Mouse (Mus musculus): ENCODE measurements around the gene Polr1b.
A peak's percentile ranks its signal among the peaks of the same experiment; 100 is the strongest.

Gene Polr1b

GRCm38 (mm10) chr2:129100784-129101310 is at the start of gene Polr1b:
Gene Polr1b, plus strand, starts transcription at chr2:129100995.
- DNase-seq, result peak; percentile 95

GRCm38 (mm10) chr2:129052451-129052983 is 48.3 kb upstream of the Polr1b start:
- no peak for DNase-seq

GRCm38 (mm10) chr2:129055741-129056140 is 45.1 kb upstream of the Polr1b start:
- no peak for DNase-seq

- no peak for DNase-seq
Measured at GRCm38 (mm10) chr2:129056597-129056996, 44.2 kb upstream of the Polr1b start.

GRCm38 (mm10) chr2:129057256-129057655 is 43.5 kb upstream of the Polr1b start:
- DNase-seq, result no peak

- no peak for DNase-seq
Measured at GRCm38 (mm10) chr2:129057920-129058361, 42.9 kb upstream of the Polr1b start.

GRCm38 (mm10) chr2:129061456-129062059 is 39.2 kb upstream of the Polr1b start:
- DNase-seq, result no peak

GRCm38 (mm10) chr2:129065437-129066282 is 35.1 kb upstream of the Polr1b start, which contains the start of gene Ttl:
Gene Ttl, plus strand, starts transcription at chr2:129065942.
- DNase-seq, result peak; percentile 82

GRCm38 (mm10) chr2:129066326-129066725 is 34.5 kb upstream of the Polr1b start:
- peak; percentile 61 for DNase-seq

- DNase-seq, result no peak
Measured at GRCm38 (mm10) chr2:129070296-129070695, 30.5 kb upstream of the Polr1b start.

GRCm38 (mm10) chr2:129078313-129078712 is 22.5 kb upstream of the Polr1b start:
- DNase-seq, result no peak

GRCm38 (mm10) chr2:129079194-129079593 is 21.6 kb upstream of the Polr1b start:
- no peak for DNase-seq

- DNase-seq, result no peak
Measured at GRCm38 (mm10) chr2:129081097-129081496, 19.7 kb upstream of the Polr1b start.

- DNase-seq, result no peak
Measured at GRCm38 (mm10) chr2:129083514-129083913, 17.3 kb upstream of the Polr1b start.

GRCm38 (mm10) chr2:129084959-129085358 is 15.8 kb upstream of the Polr1b start:
- no peak for DNase-seq

- DNase-seq, result no peak
Measured at GRCm38 (mm10) chr2:129087520-129087919, 13.3 kb upstream of the Polr1b start.

GRCm38 (mm10) chr2:129090370-129090769 is 10.4 kb upstream of the Polr1b start:
- DNase-seq, result no peak

- DNase-seq, result no peak
Measured at GRCm38 (mm10) chr2:129092810-129093209, 8.0 kb upstream of the Polr1b start.

- no peak for DNase-seq
Measured at GRCm38 (mm10) chr2:129093926-129094724, 6.7 kb upstream of the Polr1b start.

- no peak for DNase-seq
Measured at GRCm38 (mm10) chr2:129112924-129113323, 12.1 kb downstream of the Polr1b start.

GRCm38 (mm10) chr2:129115706-129116367 is 15.0 kb downstream of the Polr1b start:
- DNase-seq, result no peak

GRCm38 (mm10) chr2:129116368-129116739 is 15.6 kb downstream of the Polr1b start:
- DNase-seq, result no peak

Measured in cerebellum, adult 9-11 months (tissue).